Mouse (Mus musculus) heart, adult 11 months (tissue): ENCODE measurements around the gene Scgb1b10.
"Not testable (repeated sequence)": the region's sequence is repeated elsewhere in the genome, so short reads cannot be mapped to it uniquely, and the experiment has no call there.

Experiments used
- DNase-seq: peaks from one replicate; pipeline ENCODE4 v3.0.0; 2022

The Scgb1b10 gene

GRCm38 (mm10) chr7:32100553-32100952 lies at the start of gene Scgb1b10:
Scgb1b10 (plus strand) TSS chr7:32100853.
- not testable (repeated sequence) for DNase-seq
